Mouse (Mus musculus): ENCODE results near the gene Hipk2. TPM values are rescaled to one million over a fixed set of nuclear protein-coding genes. Genes with fewer than 3 reads are reported as not detected.
A peak's percentile ranks its signal among the peaks of the same experiment; 100 is the strongest.

Gene Hipk2
- polyA plus RNA-seq, 1 experiment from 2014 or later: 33.7 TPM

GRCm38 (mm10) chr6:38916571-38916970 lies 40.6 kb upstream of the Hipk2 start:
- Histone ChIP-seq H3K36me3 (ENCODE audit: poor library complexity, severe bottlenecking) (no peaks in the 10 kb centered on the region), H3K27me3 (no peaks in the 10 kb centered on the region), H3K9ac (no peak overlapping the region), H3K4me2 (no peak overlapping the region), H3K4me3 (no peak overlapping the region), H3K4me1 (no peaks in the 10 kb centered on the region), H3K9me3 (replicated peaks) (no peaks in the 10 kb centered on the region), H3K27ac (no peak overlapping the region)
- ATAC-seq: no peak
- 94% methylated on average over 4 of the region's 4 CpGs for WGBS

DNA sequence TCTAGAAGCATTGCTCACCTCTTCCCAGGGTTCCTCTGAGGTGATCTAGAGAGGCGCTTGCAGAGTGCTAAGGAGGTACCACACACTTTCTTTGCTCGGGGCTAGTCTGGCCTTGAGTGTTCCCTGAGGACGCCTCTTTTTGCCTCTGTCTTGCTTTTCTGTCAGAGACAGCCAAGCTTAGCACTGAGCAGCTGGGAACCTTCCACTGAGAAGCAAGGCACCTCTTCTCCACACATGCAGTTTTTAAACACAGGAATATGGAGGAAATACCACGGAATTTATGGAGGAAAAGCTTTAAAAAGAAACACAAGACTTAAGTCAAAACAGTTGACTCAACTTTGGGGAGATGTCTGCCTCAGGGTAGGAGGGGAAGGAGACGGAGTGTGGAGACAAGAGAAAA lies 39.8 kb upstream of the Hipk2 start:
- no peak overlapping the region for H3K4me2 ChIP-seq
- H3K9ac ChIP-seq: no peak overlapping the region
- H3K27me3 ChIP-seq: no peaks in the 10 kb centered on the region
- no peaks in the 10 kb centered on the region for H3K9me3 ChIP-seq (replicated peaks)
- H3K27ac ChIP-seq: no peak overlapping the region
- no peaks in the 10 kb centered on the region for H3K4me1 ChIP-seq
- WGBS: 62% methylated on average over 5 of the region's 5 CpGs
- no peak overlapping the region for H3K4me3 ChIP-seq
- ATAC-seq: no peak
- no peaks in the 10 kb centered on the region for H3K36me3 ChIP-seq (ENCODE audit: poor library complexity, severe bottlenecking)

DNA sequence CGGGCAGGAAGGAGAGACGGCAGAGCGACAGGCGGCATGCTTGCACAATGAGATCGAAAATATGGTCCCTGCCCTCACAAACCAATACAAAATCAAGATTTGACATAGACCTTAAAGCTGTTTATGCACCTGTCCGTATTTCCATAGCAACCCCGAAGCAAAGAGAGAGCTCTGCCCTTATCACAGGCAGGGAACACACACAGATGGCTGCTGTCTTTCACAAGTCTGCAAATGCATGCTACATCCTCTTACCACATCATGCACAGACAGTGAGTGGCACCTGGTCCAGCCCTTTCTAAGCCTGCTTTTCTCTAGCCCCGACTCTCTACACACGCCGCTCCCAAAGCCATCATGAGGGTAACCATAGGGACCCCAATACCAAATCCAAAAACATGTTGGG lies 38.2 kb upstream of the Hipk2 start:
- Histone ChIP-seq H3K4me1 (no peaks in the 10 kb centered on the region), H3K4me3 (no peak overlapping the region), H3K36me3 (ENCODE audit: poor library complexity, severe bottlenecking) (no peaks in the 10 kb centered on the region), H3K9me3 (replicated peaks) (no peaks in the 10 kb centered on the region), H3K4me2 (no peak overlapping the region), H3K27me3 (no peaks in the 10 kb centered on the region), H3K27ac (no peak overlapping the region), H3K9ac (no peak overlapping the region)
- ATAC-seq: no peak
- WGBS: 76% methylated on average over 10 of the region's 10 CpGs

- Histone ChIP-seq H3K4me1 (no peaks in the 10 kb centered on the region), H3K4me2 (no peak overlapping the region), H3K27me3 (no peaks in the 10 kb centered on the region), H3K9me3 (replicated peaks) (no peaks in the 10 kb centered on the region), H3K9ac (0 out of 2 replicates have a peak overlapping the region, but pooled peaks have one; percentile 2), H3K36me3 (ENCODE audit: poor library complexity, severe bottlenecking) (no peaks in the 10 kb centered on the region), H3K4me3 (no peak overlapping the region), H3K27ac (no peak overlapping the region)
- ATAC-seq: no peak
- 63% methylated on average over 13 of the region's 13 CpGs for WGBS
These were observed 37.5 kb upstream of the Hipk2 start for GRCm38 (mm10) chr6:38913386-38914042.

DNA sequence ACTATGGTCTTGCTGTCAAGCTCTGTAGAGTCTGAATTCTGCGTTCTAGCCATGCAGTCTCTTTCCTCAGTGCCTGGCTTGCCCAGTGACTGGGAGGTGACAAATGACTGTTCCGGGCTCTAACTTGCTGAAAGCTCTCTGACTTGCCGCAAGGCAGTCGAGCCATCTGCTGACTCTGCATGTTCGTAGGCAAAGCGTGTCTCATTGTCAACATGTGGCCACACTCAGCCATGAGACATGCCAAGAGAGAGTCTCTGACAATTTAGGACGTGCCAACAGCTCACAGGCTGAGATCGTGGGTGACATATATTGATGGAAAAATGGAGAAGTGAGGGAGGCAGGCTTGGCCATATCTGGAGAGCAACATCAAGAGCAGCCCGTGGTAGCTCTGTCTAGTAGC lies 36.9 kb upstream of the Hipk2 start:
- Histone ChIP-seq H3K27me3 (no peaks in the 10 kb centered on the region), H3K36me3 (ENCODE audit: poor library complexity, severe bottlenecking) (no peaks in the 10 kb centered on the region), H3K9me3 (replicated peaks) (no peaks in the 10 kb centered on the region), H3K4me1 (no peaks in the 10 kb centered on the region), H3K9ac (no peak overlapping the region), H3K27ac (no peak overlapping the region), H3K4me3 (no peak overlapping the region), H3K4me2 (no peak overlapping the region)
- no peak for ATAC-seq
- 88% methylated on average over 9 of the region's 9 CpGs for WGBS

GRCm38 (mm10) chr6:38912121-38912660 lies 36.2 kb upstream of the Hipk2 start:
- Histone ChIP-seq H3K4me1 (no peaks in the 10 kb centered on the region), H3K27me3 (no peaks in the 10 kb centered on the region), H3K4me3 (no peak overlapping the region), H3K36me3 (ENCODE audit: poor library complexity, severe bottlenecking) (no peaks in the 10 kb centered on the region), H3K4me2 (no peak overlapping the region), H3K27ac (no peak overlapping the region), H3K9me3 (replicated peaks) (no peaks in the 10 kb centered on the region), H3K9ac (no peak overlapping the region)
- no peak for ATAC-seq

DNA sequence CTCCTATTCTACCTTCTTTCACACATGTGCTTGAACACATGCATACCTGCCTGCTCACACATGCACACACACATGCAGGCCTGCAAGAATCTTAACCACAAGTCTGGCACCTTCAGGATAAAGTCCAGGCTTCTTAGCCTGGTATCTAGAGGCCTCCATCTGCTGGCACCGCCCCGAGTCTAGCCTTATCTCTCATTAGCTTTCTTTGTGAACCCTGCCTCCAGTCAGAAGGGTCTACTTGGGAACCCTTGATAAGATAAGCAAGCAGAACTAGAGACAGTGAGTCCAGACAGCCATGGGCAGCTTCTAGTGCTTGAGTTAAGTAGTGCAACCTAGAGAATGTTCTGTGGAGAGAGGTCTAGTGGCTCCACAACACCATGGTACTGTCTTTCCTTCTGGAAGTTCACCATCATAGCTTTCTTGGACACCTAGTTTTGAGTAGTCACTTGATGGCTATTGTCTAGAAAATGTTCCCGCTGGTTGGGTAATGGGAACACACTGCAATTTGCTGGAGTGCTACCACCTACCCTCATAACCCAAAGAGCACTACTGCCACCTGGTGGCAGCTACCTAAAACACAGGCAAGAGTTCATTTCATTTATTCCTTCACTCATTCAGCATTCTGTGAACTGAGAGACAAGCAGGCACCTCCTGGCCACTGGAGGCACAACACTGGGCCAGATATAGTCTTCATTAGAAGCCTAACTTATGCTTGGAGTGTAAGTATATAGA lies 35.0 kb upstream of the Hipk2 start:
- no peaks in the 10 kb centered on the region for H3K36me3 ChIP-seq (ENCODE audit: poor library complexity, severe bottlenecking)
- H3K9ac ChIP-seq: no peak overlapping the region
- H3K27ac ChIP-seq: no peak overlapping the region
- ATAC-seq: no peak
- H3K4me2 ChIP-seq: no peak overlapping the region
- no peak overlapping the region for H3K4me3 ChIP-seq
- 62% methylated on average over 3 of the region's 3 CpGs for WGBS
- H3K9me3 ChIP-seq (replicated peaks): no peaks in the 10 kb centered on the region
- H3K27me3 ChIP-seq: no peaks in the 10 kb centered on the region
- H3K4me1 ChIP-seq: no peaks in the 10 kb centered on the region

GRCm38 (mm10) chr6:38908401-38908800 lies 32.4 kb upstream of the Hipk2 start:
- H3K9ac ChIP-seq: no peak overlapping the region
- no peak for ATAC-seq
- 88% methylated on average over 6 of the region's 6 CpGs for WGBS
- H3K4me1 ChIP-seq: no peaks in the 10 kb centered on the region
- H3K9me3 ChIP-seq (replicated peaks): no peaks in the 10 kb centered on the region
- H3K27ac ChIP-seq: no peak overlapping the region
- H3K4me3 ChIP-seq: no peak overlapping the region
- H3K36me3 ChIP-seq (ENCODE audit: poor library complexity, severe bottlenecking): no peaks in the 10 kb centered on the region
- no peak overlapping the region for H3K4me2 ChIP-seq
- H3K27me3 ChIP-seq: no peaks in the 10 kb centered on the region

DNA sequence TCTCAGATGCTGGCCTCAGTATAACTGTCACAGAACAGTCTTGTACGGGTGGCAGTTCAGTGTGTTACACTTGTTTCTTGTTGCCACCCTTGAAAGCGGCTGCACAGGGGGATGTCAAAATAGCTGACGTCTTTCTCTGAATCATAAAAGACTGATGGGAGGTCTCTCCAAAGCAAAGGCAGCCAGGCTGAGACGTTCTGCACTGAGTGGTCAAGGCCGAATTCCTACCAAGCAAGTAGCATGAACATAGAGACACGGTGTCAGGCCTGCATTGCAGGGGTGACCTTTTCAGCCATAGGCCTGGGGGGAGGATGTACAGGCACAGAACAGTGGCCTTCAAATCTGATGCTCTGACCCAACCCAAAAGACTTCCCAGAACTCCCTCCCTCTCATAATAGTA lies 30.0 kb upstream of the Hipk2 start:
- Histone ChIP-seq H3K27me3 (no peaks in the 10 kb centered on the region), H3K27ac (no peak overlapping the region), H3K9ac (no peak overlapping the region), H3K4me3 (no peak overlapping the region), H3K9me3 (replicated peaks) (no peaks in the 10 kb centered on the region), H3K4me1 (no peaks in the 10 kb centered on the region), H3K36me3 (ENCODE audit: poor library complexity, severe bottlenecking) (no peaks in the 10 kb centered on the region), H3K4me2 (no peak overlapping the region)
- no peak for ATAC-seq
- 70% methylated on average over 6 of the region's 6 CpGs for WGBS

- Histone ChIP-seq H3K4me2 (no peak overlapping the region), H3K4me1 (no peaks in the 10 kb centered on the region), H3K27me3 (no peaks in the 10 kb centered on the region), H3K36me3 (ENCODE audit: poor library complexity, severe bottlenecking) (no peaks in the 10 kb centered on the region), H3K4me3 (no peak overlapping the region), H3K9me3 (replicated peaks) (no peaks in the 10 kb centered on the region), H3K27ac (no peak overlapping the region), H3K9ac (no peak overlapping the region)
- ATAC-seq: no peak
- 93% methylated on average over 10 of the region's 10 CpGs for WGBS
These were observed 27.0 kb upstream of the Hipk2 start for GRCm38 (mm10) chr6:38902820-38903439.

DNA sequence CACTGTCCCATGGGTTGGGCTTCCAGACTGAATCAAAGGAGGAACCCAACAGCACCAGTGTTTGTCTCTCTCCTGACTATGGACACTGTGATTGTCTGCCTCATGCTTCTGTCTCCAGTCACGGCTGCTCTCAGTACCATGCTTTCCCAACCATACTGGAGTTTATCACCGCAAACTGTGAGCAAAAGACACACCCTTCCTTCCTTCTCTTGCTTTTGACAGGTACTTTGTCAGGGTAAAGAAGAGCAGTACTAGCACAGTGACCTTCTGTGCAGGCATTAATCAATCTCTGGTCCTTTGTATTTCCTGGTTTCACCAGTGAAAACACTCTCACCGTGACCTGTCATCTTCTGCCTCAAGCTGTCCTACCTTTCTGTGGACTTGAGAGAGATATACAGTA lies 25.7 kb upstream of the Hipk2 start:
- no peak overlapping the region for H3K27ac ChIP-seq
- no peaks in the 10 kb centered on the region for H3K36me3 ChIP-seq (ENCODE audit: poor library complexity, severe bottlenecking)
- no peak for ATAC-seq
- 90% methylated on average over 3 of the region's 3 CpGs for WGBS
- no peaks in the 10 kb centered on the region for H3K27me3 ChIP-seq
- peaks cover 4% of the 10 kb centered on the region; the same call in 1 of the 2 replicates for H3K4me1 ChIP-seq
- H3K9me3 ChIP-seq (replicated peaks): no peaks in the 10 kb centered on the region
- H3K9ac ChIP-seq: no peak overlapping the region
- H3K4me2 ChIP-seq: no peak overlapping the region
- H3K4me3 ChIP-seq: no peak overlapping the region

GRCm38 (mm10) chr6:38901152-38901551 lies 25.2 kb upstream of the Hipk2 start:
- Histone ChIP-seq H3K9ac (no peak overlapping the region), H3K9me3 (replicated peaks) (no peaks in the 10 kb centered on the region), H3K36me3 (ENCODE audit: poor library complexity, severe bottlenecking) (no peaks in the 10 kb centered on the region), H3K27ac (no peak overlapping the region), H3K4me1 (peaks cover 4% of the 10 kb centered on the region; the same call in 1 of the 2 replicates), H3K4me2 (no peak overlapping the region), H3K27me3 (no peaks in the 10 kb centered on the region), H3K4me3 (no peak overlapping the region)
- 86% methylated on average over 4 of the region's 4 CpGs for WGBS
- ATAC-seq: no peak
